Mouse (Mus musculus): Measurements from ENCODE around the gene Primpol.

Gene Primpol

GRCm38 (mm10) chr8:46616879-46617689 lies at the start of gene Primpol, which contains the start of gene Casp3:
Primpol (minus strand) TSS chr8:46617212.
Casp3 (plus strand) TSS chr8:46617291.
- in situ Hi-C loops (cut with MboI, MseI), result loop anchor here (25.0 kb wide), 2 partner anchors 1070 to 1095 kb away; partner anchors contain the start of genes Cdkn2aip (in 1 of the 2) and Ing2 (in 1 of the 2)

GRCm38 (mm10) chr8:46655919-46656318 lies 38.9 kb upstream of the Primpol start:
- in situ Hi-C loops (cut with MboI, MseI), result loop anchor here in 1 of 2 experiments (10.0 kb wide), 1 partner anchor 289 kb away; no protein-coding TSS in a partner anchor

- in situ Hi-C loops (cut with MboI, MseI), result loop anchor here in 1 of 2 experiments (10.0 kb wide), 1 partner anchor 293 kb away; no protein-coding TSS in a partner anchor
Measured at GRCm38 (mm10) chr8:46651872-46652271, 34.9 kb upstream of the Primpol start.

GRCm38 (mm10) chr8:46648421-46648820 lies 31.4 kb upstream of the Primpol start:
- in situ Hi-C loops (cut with MboI, MseI), result no loop called here

GRCm38 (mm10) chr8:46641272-46641671 lies 24.3 kb upstream of the Primpol start:
- in situ Hi-C loops (cut with MboI, MseI), result no loop called here

- in situ Hi-C loops (cut with MboI, MseI), result no loop called here
Measured at GRCm38 (mm10) chr8:46639852-46640251, 22.8 kb upstream of the Primpol start.

- in situ Hi-C loops (cut with MboI, MseI), result no loop called here
Measured at GRCm38 (mm10) chr8:46639010-46639571, 22.1 kb upstream of the Primpol start.

GRCm38 (mm10) chr8:46630932-46631331 lies 13.9 kb upstream of the Primpol start:
- in situ Hi-C loops (cut with MboI, MseI), result no loop called here

GRCm38 (mm10) chr8:46630422-46630821 lies 13.4 kb upstream of the Primpol start:
- in situ Hi-C loops (cut with MboI, MseI), result no loop called here

GRCm38 (mm10) chr8:46628645-46629044 lies 11.6 kb upstream of the Primpol start:
- in situ Hi-C loops (cut with MboI, MseI), result no loop called here

GRCm38 (mm10) chr8:46627881-46628280 lies 10.9 kb upstream of the Primpol start:
- in situ Hi-C loops (cut with MboI, MseI), result no loop called here

- in situ Hi-C loops (cut with MboI, MseI), result no loop called here
Measured at GRCm38 (mm10) chr8:46626642-46627041, 9.6 kb upstream of the Primpol start.

GRCm38 (mm10) chr8:46625166-46625565 lies 8.2 kb upstream of the Primpol start:
- in situ Hi-C loops (cut with MboI, MseI), result no loop called here

GRCm38 (mm10) chr8:46622446-46623270 lies 5.6 kb upstream of the Primpol start:
- in situ Hi-C loops (cut with MboI, MseI), result loop anchor here (25.0 kb wide), 2 partner anchors 1065 to 1090 kb away; partner anchors contain the start of genes Cdkn2aip (in 1 of the 2) and Ing2 (in 1 of the 2)

GRCm38 (mm10) chr8:46618639-46619320 lies 1.8 kb upstream of the Primpol start:
- in situ Hi-C loops (cut with MboI, MseI), result loop anchor here (25.0 kb wide), 2 partner anchors 1069 to 1094 kb away; partner anchors contain the start of genes Cdkn2aip (in 1 of the 2) and Ing2 (in 1 of the 2)

GRCm38 (mm10) chr8:46617690-46618620 lies 943 bp upstream of the Primpol start:
- in situ Hi-C loops (cut with MboI, MseI), result loop anchor here (25.0 kb wide), 2 partner anchors 1069 to 1094 kb away; partner anchors contain the start of genes Cdkn2aip (in 1 of the 2) and Ing2 (in 1 of the 2)

- in situ Hi-C loops (cut with MboI, MseI), result loop anchor here (25.0 kb wide), 2 partner anchors 1071 to 1096 kb away; partner anchors contain the start of genes Cdkn2aip (in 1 of the 2) and Ing2 (in 1 of the 2)
Measured at GRCm38 (mm10) chr8:46615936-46616335, 1.1 kb downstream of the Primpol start.

- in situ Hi-C loops (cut with MboI, MseI), result loop anchor here (25.0 kb wide), 2 partner anchors 1074 to 1099 kb away; partner anchors contain the start of genes Cdkn2aip (in 1 of the 2) and Ing2 (in 1 of the 2)
Measured at GRCm38 (mm10) chr8:46613377-46613776, 3.6 kb downstream of the Primpol start.

- in situ Hi-C loops (cut with MboI, MseI), result loop anchor here (25.0 kb wide), 2 partner anchors 1074 to 1099 kb away; partner anchors contain the start of genes Cdkn2aip (in 1 of the 2) and Ing2 (in 1 of the 2)
Measured at GRCm38 (mm10) chr8:46612913-46613312, 4.1 kb downstream of the Primpol start.
